Comparison of ENCODE assay signal across 13 mouse cellular contexts in genomic region chr2:91329996-91330738, GRCm38 (mm10).
DNase-seq lines count a peak whose midpoint lies in the region; ATAC-seq and TF ChIP-seq lines count a peak whose summit lies in the region.
"Had no signal": no experiment of that assay in that cellular context is flagged by ENCODE, and none has a peak within 500 bp of the region (broad histone marks: within the 10 kb centered on the region; RNA-seq: fewer than 3 reads in every experiment).

No protein-coding gene starts in this region.

- in situ Hi-C loops in Patski (cut with MboI; ENCODE audit: low pct_unique_long_range_greater_than_20kb), result no loop called here

- POLR2A ChIA-PET in Patski (lab: Charles Lee), result interaction anchor here (0.6 kb wide), 1 partner anchor 59 kb away, joined by 3 read pairs; no protein-coding TSS in a partner anchor

- no peaks in the 10 kb centered on the region for H3K36me3 ChIP-seq in kidney, embryonic 16.5 days (ENCODE audit: insufficient read depth, low read length)
- no peaks in the 10 kb centered on the region for H3K36me3 ChIP-seq in forebrain, embryonic 12.5 days (replicated peaks)
- no peaks in the 10 kb centered on the region for H3K36me3 ChIP-seq in midbrain, embryonic 14.5 days (ENCODE audit: control insufficient read depth, insufficient read depth, low read length)
- no peaks in the 10 kb centered on the region for H3K36me3 ChIP-seq in liver, embryonic 12.5 days
- H3K36me3 ChIP-seq: G1E; limb, embryonic 13.5 days had no signal

- ATAC-seq in kidney, embryonic 16.5 days (ENCODE audit: low FRiP score, low TSS enrichment), result no peak
- ATAC-seq in Patski, result peak; percentile 39
- peak; percentile 42; the same call in 1 of the 2 replicates for ATAC-seq in forebrain, embryonic 12.5 days (ENCODE audit: low FRiP score)
- ATAC-seq in midbrain, embryonic 14.5 days (ENCODE audit: low FRiP score, low TSS enrichment), result no peak
- ATAC-seq in liver, embryonic 12.5 days, result no peak
- no peak for ATAC-seq in megakaryocyte-erythroid progenitor cell, adult 5-6 weeks (replicated peaks; ENCODE audit: low FRiP score, low TSS enrichment, poor library complexity, severe bottlenecking)

- no peak overlapping the region for H3K4me2 ChIP-seq in kidney, embryonic 16.5 days (replicated peaks; ENCODE audit: low read depth, low read length)
- no peak overlapping the region for H3K4me2 ChIP-seq in forebrain, embryonic 12.5 days
- H3K4me2 ChIP-seq in midbrain, embryonic 14.5 days (ENCODE audit: low read length), result no peak overlapping the region; the same call in 1 of the 2 replicates
- no peak overlapping the region for H3K4me2 ChIP-seq in liver, embryonic 12.5 days
- H3K4me2 ChIP-seq: limb, embryonic 13.5 days had no signal

- no peaks in the 10 kb centered on the region for H3K27me3 ChIP-seq in kidney, embryonic 16.5 days (ENCODE audit: insufficient read depth, low read length)
- no peaks in the 10 kb centered on the region for H3K27me3 ChIP-seq in Patski
- H3K27me3 ChIP-seq in forebrain, embryonic 12.5 days, result no peaks in the 10 kb centered on the region
- H3K27me3 ChIP-seq in midbrain, embryonic 14.5 days (ENCODE audit: control insufficient read depth, insufficient read depth, low read length), result no peaks in the 10 kb centered on the region
- no peaks in the 10 kb centered on the region for H3K27me3 ChIP-seq in liver, embryonic 12.5 days (replicated peaks)
- H3K27me3 ChIP-seq: limb, embryonic 13.5 days had no signal

- peak overlapping the region; percentile 2; the same call in 1 of the 2 replicates for H3K27ac ChIP-seq in kidney, embryonic 16.5 days (ENCODE audit: low read length)
- peak overlapping the region; percentile 95 for H3K27ac ChIP-seq in forebrain, embryonic 12.5 days
- H3K27ac ChIP-seq in midbrain, embryonic 14.5 days (replicated peaks; ENCODE audit: low read depth, low read length), result no peak overlapping the region; the same call in 1 of the 2 replicates
- H3K27ac ChIP-seq in liver, embryonic 12.5 days, result no peak overlapping the region
- H3K27ac ChIP-seq: limb, embryonic 13.5 days had no signal

- DNase-seq in kidney, postnatal 25 days, result no peak
- no peak for DNase-seq in Patski (ENCODE audit: low read depth, low spot score)
- peak; percentile 35 for DNase-seq in midbrain, embryonic 14.5 days
- DNase-seq: adrenal gland, adult 2 months; kidney, postnatal 4 days; right cerebral cortex, postnatal 25 days; thymus, adult 18-20 months had no signal

- no peak for TF ChIP-seq CTCF in Patski (IDR thresholded peaks at IDR 0.05)

- no peak overlapping the region for H3K4me3 ChIP-seq in kidney, embryonic 16.5 days (ENCODE audit: low read length)
- H3K4me3 ChIP-seq in forebrain, embryonic 12.5 days (replicated peaks), result no peak overlapping the region
- H3K4me3 ChIP-seq in midbrain, embryonic 14.5 days (replicated peaks; ENCODE audit: low read depth, low read length), result no peak overlapping the region
- H3K4me3 ChIP-seq in liver, embryonic 12.5 days, result no peak overlapping the region
- H3K4me3 ChIP-seq: limb, embryonic 13.5 days had no signal

- no peak overlapping the region for H3K9ac ChIP-seq in kidney, embryonic 16.5 days (replicated peaks; ENCODE audit: low read length)
- no peak overlapping the region for H3K9ac ChIP-seq in forebrain, embryonic 12.5 days
- no peak overlapping the region for H3K9ac ChIP-seq in midbrain, embryonic 14.5 days (replicated peaks; ENCODE audit: low read length)
- no peak overlapping the region for H3K9ac ChIP-seq in liver, embryonic 12.5 days
- H3K9ac ChIP-seq: limb, embryonic 13.5 days had no signal

- CTCF ChIA-PET in Patski (lab: Charles Lee), result interaction anchor here (1.6 to 1.8 kb wide), 3 partner anchors 14 to 35 kb away, joined by 3 to 6 read pairs (median 5); no protein-coding TSS in a partner anchor

- no peaks in the 10 kb centered on the region for H3K9me3 ChIP-seq in kidney, embryonic 16.5 days (ENCODE audit: low read length)
- no peaks in the 10 kb centered on the region for H3K9me3 ChIP-seq in forebrain, embryonic 12.5 days
- no peaks in the 10 kb centered on the region for H3K9me3 ChIP-seq in midbrain, embryonic 14.5 days (ENCODE audit: control insufficient read depth, low read length)
- H3K9me3 ChIP-seq in liver, embryonic 12.5 days (replicated peaks), result no peaks in the 10 kb centered on the region
- H3K9me3 ChIP-seq: G1E; limb, embryonic 13.5 days had no signal

- WGBS in kidney, embryonic 16.5 days, result 64% methylated on average over 8 of the region's 8 CpGs
- 33% methylated on average over 8 of the region's 8 CpGs for WGBS in forebrain, embryonic 12.5 days
- WGBS in midbrain, embryonic 14.5 days, result 72% methylated on average over 8 of the region's 8 CpGs
- 72% methylated on average over 8 of the region's 8 CpGs for WGBS in liver, embryonic 12.5 days (ENCODE audit: insufficient replicate concordance)

- peaks cover 35% of the 10 kb centered on the region for H3K4me1 ChIP-seq in kidney, embryonic 16.5 days (ENCODE audit: insufficient read depth, low read length)
- H3K4me1 ChIP-seq in forebrain, embryonic 12.5 days, result peaks cover 58% of the 10 kb centered on the region
- H3K4me1 ChIP-seq in midbrain, embryonic 14.5 days (ENCODE audit: control insufficient read depth, insufficient read depth, low read length), result peaks cover 14% of the 10 kb centered on the region; the same call in 1 of the 2 replicates
- no peaks in the 10 kb centered on the region for H3K4me1 ChIP-seq in liver, embryonic 12.5 days
- H3K4me1 ChIP-seq: limb, embryonic 13.5 days had no signal

Comparison
In these comparisons a context has a peak if more than half of its experiments do, and no peak if none do; other contexts are left out.
1. ATAC-seq: peak in Patski (single experiment) and forebrain, embryonic 12.5 days (single experiment); none in kidney, embryonic 16.5 days (single experiment), midbrain, embryonic 14.5 days (single experiment), liver, embryonic 12.5 days (single experiment) and megakaryocyte-erythroid progenitor cell, adult 5-6 weeks (single experiment).
2. H3K27ac ChIP-seq: peak in kidney, embryonic 16.5 days (single experiment) and forebrain, embryonic 12.5 days (single experiment); none in midbrain, embryonic 14.5 days (single experiment) and liver, embryonic 12.5 days (single experiment).